In genomic region chr17:10372001-10372785, GRCm38 (mm10) we compare ENCODE assay signal across 17 mouse cellular contexts. TPM values are rescaled to one million over a fixed set of nuclear protein-coding genes. Genes with fewer than 3 reads are reported as not detected.
DNase-seq lines count a peak whose midpoint lies in the region; ATAC-seq and TF ChIP-seq lines count a peak whose summit lies in the region.
"Had no signal": no experiment of that assay in that cellular context is flagged by ENCODE, and none has a peak within 500 bp of the region (broad histone marks: within the 10 kb centered on the region; RNA-seq: fewer than 3 reads in every experiment).

No protein-coding gene starts in this region.

- no peaks in the 10 kb centered on the region for H3K27me3 ChIP-seq in forebrain, embryonic 10.5 days (ENCODE audit: poor library complexity, severe bottlenecking)
- H3K27me3 ChIP-seq in forebrain, embryonic 14.5 days (replicated peaks; ENCODE audit: control insufficient read depth, insufficient read depth, low read length): no peaks in the 10 kb centered on the region
- H3K27me3 ChIP-seq in intestine, embryonic 16.5 days (replicated peaks; ENCODE audit: control insufficient read depth, insufficient read depth, low read length): no peaks in the 10 kb centered on the region
- H3K27me3 ChIP-seq in intestine, postnatal 0 days (replicated peaks; ENCODE audit: control insufficient read depth, insufficient read depth, low read length): no peaks in the 10 kb centered on the region; the same call in 1 of the 2 replicates
- H3K27me3 ChIP-seq: hindbrain, embryonic 15.5 days; limb, embryonic 15.5 days; lung, embryonic 15.5 days; megakaryocyte, embryonic 14.5 days had no signal

- H3K4me2 ChIP-seq in forebrain, embryonic 14.5 days (ENCODE audit: low read length): no peak overlapping the region
- no peak overlapping the region for H3K4me2 ChIP-seq in intestine, embryonic 16.5 days (ENCODE audit: low read depth, low read length)
- H3K4me2 ChIP-seq in intestine, postnatal 0 days (replicated peaks; ENCODE audit: low read depth): no peak overlapping the region
- H3K4me2 ChIP-seq: hindbrain, embryonic 15.5 days; limb, embryonic 15.5 days; lung, embryonic 15.5 days had no signal

- ATAC-seq in forebrain, embryonic 14.5 days: no peak
- ATAC-seq in intestine, embryonic 16.5 days: no peak
- ATAC-seq in intestine, postnatal 0 days: no peak
- ATAC-seq: midbrain, embryonic 16.5 days had no signal

- 0 out of 2 replicates have a peak overlapping the region, but pooled peaks have one; percentile 35 for H3K27ac ChIP-seq in forebrain, embryonic 10.5 days
- H3K27ac ChIP-seq in forebrain, embryonic 14.5 days (ENCODE audit: low read depth, low read length): no peak overlapping the region
- peak overlapping the region; percentile 9; the same call in 1 of the 2 replicates for H3K27ac ChIP-seq in intestine, embryonic 16.5 days (ENCODE audit: low read length)
- H3K27ac ChIP-seq in intestine, postnatal 0 days (ENCODE audit: low read depth, low read length): no peak overlapping the region
- peak overlapping the region; percentile 97 for H3K27ac ChIP-seq in macrophage
- H3K27ac ChIP-seq: hindbrain, embryonic 15.5 days; limb, embryonic 15.5 days; lung, embryonic 15.5 days had no signal

- TF ChIP-seq CTCF in intestine, postnatal 0 days (IDR thresholded peaks at IDR 0.05; ENCODE audit: low read depth): no peak

- H3K79me2 ChIP-seq in macrophage (ENCODE audit: inconsistent target): no peaks in the 10 kb centered on the region

- H3K4me3 ChIP-seq in forebrain, embryonic 10.5 days: no peak overlapping the region
- H3K4me3 ChIP-seq in forebrain, embryonic 14.5 days (ENCODE audit: low read depth, low read length): no peak overlapping the region
- no peak overlapping the region for H3K4me3 ChIP-seq in intestine, embryonic 16.5 days (ENCODE audit: low read length)
- no peak overlapping the region for H3K4me3 ChIP-seq in intestine, postnatal 0 days (ENCODE audit: low read depth, low read length)
- no peak overlapping the region for H3K4me3 ChIP-seq in macrophage (ENCODE audit: inconsistent target)
- H3K4me3 ChIP-seq: hindbrain, embryonic 15.5 days; limb, embryonic 15.5 days; lung, embryonic 15.5 days; megakaryocyte, embryonic 14.5 days had no signal

- no peaks in the 10 kb centered on the region for H3K36me3 ChIP-seq in forebrain, embryonic 10.5 days (replicated peaks)
- H3K36me3 ChIP-seq in forebrain, embryonic 14.5 days (ENCODE audit: control insufficient read depth, insufficient read depth, low read length): no peaks in the 10 kb centered on the region
- no peaks in the 10 kb centered on the region for H3K36me3 ChIP-seq in intestine, embryonic 16.5 days (ENCODE audit: control insufficient read depth, insufficient read depth, low read length)
- H3K36me3 ChIP-seq in intestine, postnatal 0 days (ENCODE audit: control insufficient read depth, insufficient read depth): no peaks in the 10 kb centered on the region
- no peaks in the 10 kb centered on the region for H3K36me3 ChIP-seq in macrophage (ENCODE audit: inconsistent target)
- H3K36me3 ChIP-seq: hindbrain, embryonic 15.5 days; limb, embryonic 15.5 days; lung, embryonic 15.5 days had no signal

- WGBS in forebrain, embryonic 10.5 days: 73% methylated on average over 18 of the region's 18 CpGs
- 73% methylated on average over 18 of the region's 18 CpGs for WGBS in forebrain, embryonic 14.5 days
- WGBS in intestine, embryonic 16.5 days: 63% methylated on average over 18 of the region's 18 CpGs
- WGBS in intestine, postnatal 0 days: 61% methylated on average over 18 of the region's 18 CpGs
- 67% methylated on average over 18 of the region's 18 CpGs for WGBS in macrophage (ENCODE audit: missing documents)

- no peak overlapping the region for H3K9ac ChIP-seq in forebrain, embryonic 14.5 days (ENCODE audit: low read length)
- no peak overlapping the region for H3K9ac ChIP-seq in intestine, embryonic 16.5 days (ENCODE audit: low read depth, low read length)
- no peak overlapping the region for H3K9ac ChIP-seq in intestine, postnatal 0 days (ENCODE audit: low read depth, low read length)
- H3K9ac ChIP-seq: hindbrain, embryonic 15.5 days; limb, embryonic 15.5 days; lung, embryonic 15.5 days had no signal

- H3K4me1 ChIP-seq in forebrain, embryonic 10.5 days: peaks cover 34% of the 10 kb centered on the region
- no peaks in the 10 kb centered on the region; the same call in 1 of the 2 replicates for H3K4me1 ChIP-seq in forebrain, embryonic 14.5 days (ENCODE audit: control insufficient read depth, insufficient read depth, low read length)
- H3K4me1 ChIP-seq in intestine, embryonic 16.5 days (ENCODE audit: control insufficient read depth, insufficient read depth, low read length): peaks cover 3% of the 10 kb centered on the region; the same call in 1 of the 2 replicates
- no peaks in the 10 kb centered on the region for H3K4me1 ChIP-seq in intestine, postnatal 0 days (replicated peaks; ENCODE audit: control insufficient read depth, insufficient read depth, low read length)

- H3K9me3 ChIP-seq in forebrain, embryonic 10.5 days: no peaks in the 10 kb centered on the region
- no peaks in the 10 kb centered on the region for H3K9me3 ChIP-seq in forebrain, embryonic 14.5 days (replicated peaks; ENCODE audit: control insufficient read depth, low read length)
- H3K9me3 ChIP-seq in intestine, embryonic 16.5 days (ENCODE audit: control insufficient read depth, low read length): no peaks in the 10 kb centered on the region
- H3K9me3 ChIP-seq in intestine, postnatal 0 days (ENCODE audit: control insufficient read depth): no peaks in the 10 kb centered on the region
- H3K9me3 ChIP-seq: hindbrain, embryonic 15.5 days; limb, embryonic 15.5 days; lung, embryonic 15.5 days had no signal

- no peak for DNase-seq in forebrain, embryonic 10.5 days (ENCODE audit: extremely low spot score, low spot score)
- no peak for DNase-seq in forebrain, embryonic 14.5 days (ENCODE audit: low spot score)
- DNase-seq in thymus, postnatal 0 days (ENCODE audit: low spot score): peak; percentile 12
- no peak for DNase-seq in thymus, postnatal 36 days
- DNase-seq in cerebellum, postnatal 36 days: no peak
- DNase-seq: adrenal gland, adult 8-10 months; cerebellum, postnatal 14 days; kidney, adult 8-10 months; layer of hippocampus, adult 9-11 months had no signal

RNA-seq across cellular contexts. Expression of gene Qk, which starts 52.5 kb away (rescaled TPM):
- polyA plus RNA-seq in forebrain, embryonic 10.5 days (2016; fragmentation: Nextera tagmentation; extraction: Ambion mirVana): 40.5 and 47.0 TPM in 2 replicates
- 46.6 and 53.3 TPM in 2 replicates for polyA plus RNA-seq in forebrain, embryonic 14.5 days (2014; fragmentation: Nextera tagmentation; extraction: Ambion mirVana)
- 8.4 and 9.3 TPM in 2 replicates for polyA plus RNA-seq in intestine, embryonic 16.5 days (2015; fragmentation: Nextera tagmentation; extraction: Ambion mirVana)
- 7.4 and 8.6 TPM in 2 replicates for polyA plus RNA-seq in intestine, postnatal 0 days (2015; fragmentation: Nextera tagmentation; extraction: Ambion mirVana)
- 14.0 and 16.8 TPM in 2 replicates for polyA plus RNA-seq in thymus, postnatal 0 days (2015; fragmentation: Nextera tagmentation; extraction: Ambion mirVana)
- total RNA-seq in macrophage (2018; cell fraction: chromatin; rRNA removed): 100 to 1,000 TPM in 24 of 26 experiments, 10 to 100 TPM in 2; 75.0 to 266 (median 162) TPM
- 100 to 1,000 TPM; 125 to 281 (median 187) TPM for total RNA-seq in macrophage (2018; cell fraction: cytosol; rRNA removed)
- 100 to 1,000 TPM; 133 to 383 (median 214) TPM for total RNA-seq in macrophage (2018; cell fraction: nucleus; rRNA removed)
- 115 to 166 TPM (median 122 TPM) in 3 replicates for polyA plus RNA-seq in macrophage (2018)

Comparison
In these comparisons a context has a peak if more than half of its experiments do, and no peak if none do; other contexts are left out.
1. H3K27ac ChIP-seq: peak in forebrain, embryonic 10.5 days (single experiment), intestine, embryonic 16.5 days (single experiment) and macrophage (single experiment); none in forebrain, embryonic 14.5 days (single experiment) and intestine, postnatal 0 days (single experiment).